Mouse (Mus musculus): ENCODE measurements at regions not wholly inside any gene's neighbourhood (a gene's known extent, or its start where the extent isn't known, plus 50 kb on each side); places are given as distances from the start of the nearest gene placed in this dataset.

GRCm38 (mm10) chr2:45346358-45346757 lies 229.2 kb upstream of the Zeb2 start:
- DNase-seq: no peak

DNA sequence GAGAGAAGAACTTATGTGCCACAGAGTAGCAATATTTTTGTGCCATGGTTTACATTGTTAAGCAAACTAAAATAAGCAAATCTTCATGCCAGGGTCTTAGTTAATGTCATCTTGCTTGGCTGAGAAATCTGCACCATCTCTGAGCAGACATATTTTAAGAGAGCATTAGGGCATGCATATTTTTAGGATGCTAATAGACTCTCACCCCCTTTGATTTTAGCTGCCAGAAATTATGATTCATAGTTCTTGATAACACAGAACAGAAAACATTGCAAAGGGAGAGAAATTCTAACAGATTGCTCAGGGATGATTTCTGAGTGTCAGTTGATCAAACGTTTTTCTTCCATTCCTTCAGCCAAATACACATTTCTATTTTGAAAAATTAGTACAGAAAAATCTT lies 222.7 kb upstream of the Zeb2 start:
- no peak for DNase-seq

GRCm38 (mm10) chr2:45338809-45339208 lies 221.6 kb upstream of the Zeb2 start:
- DNase-seq: no peak

GRCm38 (mm10) chr2:45316945-45317565 lies 199.9 kb upstream of the Zeb2 start:
- no peak for DNase-seq

GRCm38 (mm10) chr2:45287530-45288009 lies 170.4 kb upstream of the Zeb2 start:
- DNase-seq: no peak

DNA sequence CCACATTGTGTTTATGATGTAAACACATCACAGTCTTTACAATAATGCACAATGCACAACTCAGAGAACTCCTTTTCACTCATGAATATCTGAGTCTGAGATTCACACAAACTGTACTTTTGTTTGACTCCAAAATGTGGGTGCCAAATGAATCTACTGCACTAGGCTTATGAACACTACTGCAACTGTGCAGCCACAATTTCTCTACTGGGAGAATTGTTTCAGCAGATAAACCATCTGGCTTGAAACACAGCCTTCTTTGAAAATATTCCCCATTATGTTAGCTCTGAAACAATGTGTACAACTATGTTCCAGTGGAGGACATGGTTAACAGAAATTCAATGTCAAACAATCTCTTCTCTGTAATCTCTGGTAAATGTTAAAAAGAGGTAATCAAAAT lies 166.6 kb upstream of the Zeb2 start:
- no peak for DNase-seq

- DNase-seq: no peak
Observed at GRCm38 (mm10) chr2:45279490-45279889, 162.3 kb upstream of the Zeb2 start.

DNA sequence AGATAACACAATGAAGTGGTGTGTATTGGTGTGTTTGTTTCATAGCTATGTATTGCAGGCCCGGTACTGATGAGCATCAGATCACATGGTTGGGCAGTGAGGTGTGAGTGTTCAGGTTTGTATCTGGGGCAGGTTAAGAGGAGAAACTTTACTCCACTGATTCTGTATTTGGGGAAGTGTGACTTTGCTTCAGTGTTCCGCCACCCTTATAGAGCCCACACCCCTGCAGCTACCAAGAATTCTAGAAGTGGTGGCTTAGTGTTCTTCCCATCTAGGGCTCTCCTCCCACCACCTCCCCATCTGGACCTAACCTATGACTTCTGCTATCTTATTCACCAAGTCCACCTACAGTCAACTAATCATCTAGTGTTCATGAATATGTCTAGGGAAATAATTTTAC lies 160.4 kb upstream of the Zeb2 start:
- no peak for DNase-seq

DNA sequence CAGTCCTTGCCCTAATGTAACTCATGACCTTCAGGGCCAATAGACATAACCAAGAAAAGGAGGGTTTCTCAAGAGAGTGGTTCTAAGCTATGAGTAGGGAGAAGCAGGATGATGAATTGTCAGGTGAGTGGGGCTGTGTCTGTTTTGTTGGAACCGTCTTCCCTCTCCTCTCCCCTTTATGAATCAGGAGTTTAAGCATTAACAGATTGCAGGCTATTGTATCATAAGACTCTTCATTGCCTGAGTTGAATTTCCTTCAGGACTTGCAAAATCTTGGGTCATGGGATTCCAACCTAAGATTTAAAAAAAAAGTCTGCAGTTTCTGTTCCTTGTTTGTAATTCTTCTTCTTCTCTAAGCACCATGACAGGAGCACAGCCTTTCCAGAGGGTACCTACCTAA lies 159.5 kb upstream of the Zeb2 start:
- no peak for DNase-seq

- no peak for DNase-seq
Observed at GRCm38 (mm10) chr2:45270035-45270434, 152.8 kb upstream of the Zeb2 start.

GRCm38 (mm10) chr2:45265819-45266218 lies 148.6 kb upstream of the Zeb2 start:
- no peak for DNase-seq

DNA sequence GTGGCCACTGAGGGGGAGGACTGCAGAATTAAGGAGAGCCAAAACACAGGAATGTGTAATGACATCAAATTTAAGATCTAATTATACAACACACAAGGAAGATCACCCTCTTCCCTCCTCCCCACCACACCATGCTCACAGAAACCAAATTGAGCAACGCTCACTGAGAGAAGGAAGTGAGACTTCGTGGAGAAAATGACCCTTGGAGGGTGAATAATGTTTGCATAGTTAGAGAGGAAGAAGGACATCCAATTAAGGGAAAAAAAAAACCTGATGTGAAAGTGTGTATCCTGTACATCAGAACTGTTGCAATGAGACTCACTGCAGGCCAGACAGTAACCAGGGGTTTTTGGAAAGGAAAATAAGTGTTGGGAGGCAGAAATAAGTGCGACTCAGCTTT lies 144.8 kb upstream of the Zeb2 start:
- no peak for DNase-seq

DNA sequence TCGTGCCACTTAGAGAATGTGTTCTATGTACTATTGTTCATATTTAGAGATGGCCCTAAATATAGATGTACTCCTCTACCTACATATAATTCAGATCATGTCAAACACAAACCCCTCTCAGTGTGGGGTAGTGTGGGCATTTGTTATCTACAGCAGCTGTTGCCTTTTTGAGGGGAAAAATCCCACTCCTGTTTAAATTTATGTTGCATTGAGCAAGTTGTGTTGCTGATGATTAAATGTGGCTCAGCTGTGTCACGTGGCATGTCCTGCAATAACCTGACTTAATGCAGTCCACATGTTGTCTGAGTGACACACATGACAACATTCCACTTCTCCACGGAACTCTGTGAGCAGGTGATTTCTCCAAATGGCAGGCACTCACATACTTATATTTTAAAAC lies 141.7 kb upstream of the Zeb2 start:
- no peak for DNase-seq

GRCm38 (mm10) chr2:45256373-45256772 lies 139.2 kb upstream of the Zeb2 start:
- DNase-seq: no peak

DNA sequence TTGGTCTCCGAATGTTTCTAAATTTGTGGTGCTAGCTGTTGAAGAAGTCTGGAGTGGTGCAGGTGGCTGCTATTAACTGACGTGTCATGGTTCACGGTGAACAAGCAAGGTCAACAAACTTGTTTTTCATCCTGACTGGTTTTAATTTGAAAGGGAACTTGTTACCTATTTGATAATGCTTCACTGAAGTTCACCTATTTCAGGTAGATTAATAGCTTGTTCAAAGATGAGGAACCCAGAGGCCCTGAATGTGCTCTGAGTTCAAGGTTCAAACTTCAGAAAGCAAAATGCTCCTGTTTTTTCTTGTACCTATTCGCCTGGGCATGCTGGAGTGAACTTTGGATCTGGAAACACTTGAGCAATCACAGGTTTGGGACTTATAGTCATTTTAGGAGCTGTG lies 136.7 kb upstream of the Zeb2 start:
- no peak for DNase-seq

- no peak for DNase-seq
Observed at GRCm38 (mm10) chr2:45252321-45252720, 135.1 kb upstream of the Zeb2 start.

DNA sequence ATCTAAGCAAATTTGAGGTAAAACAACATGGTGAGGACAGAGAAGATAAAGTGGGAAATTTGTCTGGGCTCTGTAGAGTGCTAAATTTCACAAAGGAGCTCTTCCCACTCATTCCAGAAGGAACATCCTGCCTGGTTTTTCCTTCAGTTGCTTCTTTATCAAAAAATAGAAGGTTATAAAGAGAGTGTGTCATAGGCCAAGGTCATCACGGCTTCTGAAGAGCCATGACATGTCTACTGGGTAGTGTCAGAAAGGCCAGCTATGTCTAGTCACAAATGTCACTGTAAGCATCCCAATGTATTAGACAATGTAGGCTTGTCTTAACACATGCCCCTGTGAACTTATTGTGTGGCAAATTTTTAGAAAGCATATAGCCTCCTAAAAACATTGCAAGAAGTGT lies 132.5 kb upstream of the Zeb2 start:
- DNase-seq: no peak

GRCm38 (mm10) chr2:45246061-45246945 lies 129.1 kb upstream of the Zeb2 start:
- peak in 1 of 2 experiments; percentile 22 for DNase-seq

- DNase-seq: no peak
Observed at GRCm38 (mm10) chr2:45245506-45245905, 128.3 kb upstream of the Zeb2 start.

GRCm38 (mm10) chr2:45244491-45244890 lies 127.3 kb upstream of the Zeb2 start:
- DNase-seq: no peak

- DNase-seq: no peak
Observed at GRCm38 (mm10) chr2:45239501-45240292, 122.5 kb upstream of the Zeb2 start.

- no peak for DNase-seq
Observed at GRCm38 (mm10) chr2:45239001-45239400, 121.8 kb upstream of the Zeb2 start.

DNA sequence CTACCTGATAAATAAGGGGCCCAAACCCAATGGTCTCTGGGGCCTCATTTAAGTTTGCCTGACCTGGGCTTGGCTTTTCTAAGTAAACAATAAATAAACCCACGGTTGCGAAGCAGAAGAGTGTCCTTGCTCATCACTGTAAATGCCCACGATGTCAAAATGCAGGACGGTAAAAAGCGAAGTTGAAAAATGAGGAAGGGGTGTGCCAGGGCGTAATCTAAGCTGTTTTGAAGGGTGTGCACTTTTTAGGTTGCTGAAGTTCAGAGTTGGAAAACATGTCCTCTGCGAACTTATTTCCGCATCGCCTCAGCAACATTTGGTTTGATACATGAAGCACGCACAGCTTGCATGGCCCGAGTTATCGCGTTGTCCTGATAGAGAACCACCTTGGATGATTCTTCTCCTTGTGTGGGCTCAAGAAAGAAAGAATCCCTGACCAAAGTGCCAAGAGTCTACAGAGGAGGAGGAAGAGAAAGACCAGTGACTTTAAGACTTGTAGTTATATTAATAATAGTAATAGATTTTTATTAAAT lies 119.0 kb upstream of the Zeb2 start:
- DNase-seq: no peak
